Mouse (Mus musculus) hindbrain, embryonic 14.5 days (tissue): ENCODE data around the gene Pilra. TPM values are rescaled to one million over a fixed set of nuclear protein-coding genes. Genes with fewer than 3 reads are reported as not detected.

Experiments used
- ATAC-seq: fragments of 200-750 bp; cut with Nextera tagmentation; 2 replicates; pipeline ENCODE4 v1.8.0; 2017; ENCODE audit warnings: moderate number of reproducible peaks, mild to moderate bottlenecking, moderate TSS enrichment, moderate library complexity; ENCODE audit not compliant: low FRiP score
- DNase-seq: peaks from one replicate; pipeline ENCODE4 v3.0.0-alpha.2; 2015; ENCODE audit warnings: low spot score
- H3K27ac ChIP-seq: fragments of 300-500 bp; sonication (generic); 2 replicates; pipeline ENCODE4 v1.5.1; 2014; ENCODE audit warnings: mild to moderate bottlenecking, moderate library complexity
- H3K27me3 ChIP-seq: fragments of 300-500 bp; sonication (generic); 2 replicates; pipeline ENCODE4 v1.6.1; 2014; ENCODE audit warnings: mild to moderate bottlenecking, low read length, mixed read lengths; ENCODE audit not compliant: control insufficient read depth, insufficient read depth
- H3K36me3 ChIP-seq: fragments of 300-500 bp; sonication (generic); replicated peaks from 2 replicates; pipeline ENCODE4 v1.6.1; 2014; ENCODE audit not compliant: control insufficient read depth, insufficient read depth
- H3K4me1 ChIP-seq: fragments of 300-500 bp; sonication (generic); replicated peaks from 2 replicates; pipeline ENCODE4 v1.6.1; 2014; ENCODE audit warnings: antibody characterized with exemption, low read length, mixed read lengths; ENCODE audit not compliant: control insufficient read depth, insufficient read depth
- H3K4me2 ChIP-seq: fragments of 300-500 bp; sonication (generic); replicated peaks from 2 replicates; pipeline ENCODE4 v1.6.1; 2014; ENCODE audit warnings: mild to moderate bottlenecking, moderate library complexity
- H3K4me3 ChIP-seq: fragments of 300-500 bp; sonication (generic); replicated peaks from 2 replicates; pipeline ENCODE4 v1.5.1; 2014; ENCODE audit warnings: mild to moderate bottlenecking, low read length
- H3K9ac ChIP-seq: fragments of 300-500 bp; sonication (generic); 2 replicates; pipeline ENCODE4 v1.6.1; 2014
- H3K9me3 ChIP-seq: fragments of 300-500 bp; sonication (generic); 2 replicates; pipeline ENCODE4 v1.6.1; 2016; ENCODE audit warnings: low read length; ENCODE audit not compliant: control insufficient read depth
- WGBS: fragments of 180-500 bp; shearing (Covaris S2); extraction: QIAGEN DNeasy Blood & Tissue Kit; methylation state at CpG from one replicate; pipeline ENCODE4 v1.1.7; 2014; 5-methylcytosine and 5-hydroxymethylcytosine counted together
- polyA plus RNA-seq: library from polyadenylated mRNA; unstranded; fragments of >200 nt; fragmentation: Nextera tagmentation; extraction: Ambion mirVana; gene quantifications from 2 replicates; pipeline ENCODE4 v1.2.1, GENCODE M21; 2014

Pilra gene
- polyA plus RNA-seq, 1 experiment from 2014 or later, result 0.62 TPM

- Histone ChIP-seq H3K4me1 (peaks cover 17% of the 10 kb centered on the region), H3K27ac (no peak overlapping the region), H3K4me2 (no peak overlapping the region), H3K4me3 (no peak overlapping the region), H3K27me3 (no peaks in the 10 kb centered on the region), H3K9me3 (no peaks in the 10 kb centered on the region), H3K36me3 (peaks cover 14% of the 10 kb centered on the region), H3K9ac (no peak overlapping the region)
- DNase-seq (no peak), ATAC-seq (no peak)
- 55% methylated on average over 5 of the region's 5 CpGs for WGBS
Measured at GRCm38 (mm10) chr5:137776408-137776918, 59.6 kb downstream of the Pilra start.

GRCm38 (mm10) chr5:137775587-137776290 is 60.3 kb downstream of the Pilra start:
- ATAC-seq, result no peak
- Histone ChIP-seq H3K4me1 (peaks cover 17% of the 10 kb centered on the region), H3K27me3 (no peaks in the 10 kb centered on the region), H3K9me3 (no peaks in the 10 kb centered on the region), H3K36me3 (peaks cover 8% of the 10 kb centered on the region), H3K4me2 (no peak overlapping the region), H3K9ac (no peak overlapping the region), H3K4me3 (no peak overlapping the region), H3K27ac (no peak overlapping the region)
- WGBS, result 90% methylated on average over 2 of the region's 2 CpGs
- DNase-seq, result no peak

- H3K27me3 ChIP-seq, result no peaks in the 10 kb centered on the region
- H3K9ac ChIP-seq, result no peak overlapping the region
- H3K4me2 ChIP-seq, result no peak overlapping the region
- ATAC-seq, result no peak
- DNase-seq, result no peak
- H3K4me3 ChIP-seq, result no peak overlapping the region
- no peak overlapping the region for H3K27ac ChIP-seq
- H3K9me3 ChIP-seq, result no peaks in the 10 kb centered on the region
- peaks cover 2% of the 10 kb centered on the region; the same call in 1 of the 2 replicates for H3K4me1 ChIP-seq
- H3K36me3 ChIP-seq, result no peaks in the 10 kb centered on the region
Measured at GRCm38 (mm10) chr5:137772755-137773154, 63.3 kb downstream of the Pilra start.

Other genes starting within 250 kb of the Pilra start
- gene Mospd3, start 235.2 kb downstream of the Pilra start, polyA plus RNA-seq, result 81.7 and 85.4 TPM in 2 replicates
- 23.9 and 28.5 TPM in 2 replicates for gene Pcolce, start 222.5 kb downstream of the Pilra start, polyA plus RNA-seq
- gene Fbxo24, start 207.3 kb downstream of the Pilra start, polyA plus RNA-seq, result 0.12 TPM in 1 of 2 replicates, not detected in the other
- 19.0 and 23.4 TPM in 2 replicates for gene Lrch4, start 207.2 kb downstream of the Pilra start, polyA plus RNA-seq
- gene Gm20605, start 207.1 kb downstream of the Pilra start, polyA plus RNA-seq, result 5.3 and 6.5 TPM in 2 replicates
- 4.9 and 5.8 TPM in 2 replicates for gene Sap25, start 194.9 kb downstream of the Pilra start, polyA plus RNA-seq
- 0.15 TPM in 1 of 2 replicates, not detected in the other for gene Irs3, start 190.6 kb downstream of the Pilra start, polyA plus RNA-seq
- gene Agfg2, start 151.6 kb downstream of the Pilra start, polyA plus RNA-seq, result 11.8 and 12.2 TPM in 2 replicates
- 14.2 and 18.8 TPM in 2 replicates for gene Nyap1, start 94.7 kb downstream of the Pilra start, polyA plus RNA-seq
- gene Tsc22d4, start 90.6 kb downstream of the Pilra start, polyA plus RNA-seq, result 67.6 and 72.8 TPM in 2 replicates
- gene Ppp1r35, start 57.4 kb downstream of the Pilra start, polyA plus RNA-seq, result 51.1 and 58.7 TPM in 2 replicates
- gene Mepce, start 48.6 kb downstream of the Pilra start, polyA plus RNA-seq, result 11.0 and 11.7 TPM in 2 replicates
- 7.9 and 8.3 TPM in 2 replicates for gene Zcwpw1, start 48.5 kb downstream of the Pilra start, polyA plus RNA-seq
- gene Pilrb1, start 21.8 kb upstream of the Pilra start, polyA plus RNA-seq, result not detected in 2 replicates
- gene Pilrb2, start 35.5 kb upstream of the Pilra start, polyA plus RNA-seq, result not detected in 2 replicates
- gene Cyp3a13, start 85.3 kb upstream of the Pilra start, polyA plus RNA-seq, result not detected in 2 replicates
- gene Gjc3, start 126.8 kb upstream of the Pilra start, polyA plus RNA-seq, result 0.80 and 1.2 TPM in 2 replicates
- not detected in 2 replicates for gene Azgp1, start 145.2 kb upstream of the Pilra start, polyA plus RNA-seq
- gene Smok3a, start 185.0 kb upstream of the Pilra start, polyA plus RNA-seq, result not detected in 2 replicates
- not detected in 2 replicates for gene Smok3b, start 185.1 kb upstream of the Pilra start, polyA plus RNA-seq
- gene Smok3c, start 216.9 kb upstream of the Pilra start, polyA plus RNA-seq, result not detected in 2 replicates
- gene Zkscan1, start 248.8 kb upstream of the Pilra start, polyA plus RNA-seq, result 31.2 and 34.1 TPM in 2 replicates